Mouse (Mus musculus) lung, embryonic 15.5 days (tissue): ENCODE measurements around the gene Taok3. TPM values are rescaled to one million over a fixed set of nuclear protein-coding genes. Genes with fewer than 3 reads are reported as not detected.
A peak's percentile ranks its signal among the peaks of the same experiment; 100 is the strongest.
"Not testable (repeated sequence)": the region's sequence is repeated elsewhere in the genome, so short reads cannot be mapped to it uniquely, and the experiment has no call there.

Experiments used
- ATAC-seq: fragments of 200-750 bp; cut with Nextera tagmentation; 2 replicates; pipeline ENCODE4 v1.8.0; 2017; ENCODE audit warnings: moderate number of reproducible peaks, borderline replicate concordance; ENCODE audit not compliant: low FRiP score, low TSS enrichment; ENCODE audit errors: extremely low read depth
- H3K27ac ChIP-seq: fragments of 300-500 bp; sonication (generic); 2 replicates; pipeline ENCODE4 v1.5.1; 2015; ENCODE audit warnings: moderate library complexity, mild to moderate bottlenecking, inconsistent platforms
- H3K27me3 ChIP-seq: fragments of 300-500 bp; sonication (generic); 2 replicates; pipeline ENCODE4 v1.6.1; 2015; ENCODE audit warnings: inconsistent platforms
- H3K36me3 ChIP-seq: fragments of 300-500 bp; sonication (generic); 2 replicates; pipeline ENCODE4 v1.6.1; 2015; ENCODE audit warnings: inconsistent platforms
- H3K4me1 ChIP-seq: fragments of 300-500 bp; sonication (generic); 2 replicates; pipeline ENCODE4 v1.6.1; 2015; ENCODE audit warnings: inconsistent platforms
- H3K4me2 ChIP-seq: fragments of 300-500 bp; sonication (generic); 2 replicates; pipeline ENCODE4 v1.6.1; 2015; ENCODE audit warnings: inconsistent platforms, mild to moderate bottlenecking, moderate library complexity
- H3K4me3 ChIP-seq: fragments of 300-500 bp; sonication (generic); 2 replicates; pipeline ENCODE4 v1.5.1; 2015; ENCODE audit warnings: mild to moderate bottlenecking, inconsistent platforms
- H3K9ac ChIP-seq: fragments of 300-500 bp; sonication (generic); 2 replicates; pipeline ENCODE4 v1.6.1; 2015; ENCODE audit warnings: inconsistent platforms
- H3K9me3 ChIP-seq: fragments of 300-500 bp; sonication (generic); 2 replicates; pipeline ENCODE4 v1.6.1; 2016; ENCODE audit warnings: inconsistent platforms
- WGBS: fragments of 180-500 bp; shearing (Covaris S2); methylation state at CpG from one replicate; pipeline ENCODE4 v1.1.7; 2015; 5-methylcytosine and 5-hydroxymethylcytosine counted together
- polyA plus RNA-seq: library from polyadenylated mRNA; unstranded; fragments of >200 nt; fragmentation: Nextera tagmentation; extraction: Ambion mirVana; gene quantifications from 2 replicates; pipeline ENCODE4 v1.2.1, GENCODE M21; 2015

Gene Taok3
- polyA plus RNA-seq, 1 experiment from 2014 or later: 27.3 TPM

DNA sequence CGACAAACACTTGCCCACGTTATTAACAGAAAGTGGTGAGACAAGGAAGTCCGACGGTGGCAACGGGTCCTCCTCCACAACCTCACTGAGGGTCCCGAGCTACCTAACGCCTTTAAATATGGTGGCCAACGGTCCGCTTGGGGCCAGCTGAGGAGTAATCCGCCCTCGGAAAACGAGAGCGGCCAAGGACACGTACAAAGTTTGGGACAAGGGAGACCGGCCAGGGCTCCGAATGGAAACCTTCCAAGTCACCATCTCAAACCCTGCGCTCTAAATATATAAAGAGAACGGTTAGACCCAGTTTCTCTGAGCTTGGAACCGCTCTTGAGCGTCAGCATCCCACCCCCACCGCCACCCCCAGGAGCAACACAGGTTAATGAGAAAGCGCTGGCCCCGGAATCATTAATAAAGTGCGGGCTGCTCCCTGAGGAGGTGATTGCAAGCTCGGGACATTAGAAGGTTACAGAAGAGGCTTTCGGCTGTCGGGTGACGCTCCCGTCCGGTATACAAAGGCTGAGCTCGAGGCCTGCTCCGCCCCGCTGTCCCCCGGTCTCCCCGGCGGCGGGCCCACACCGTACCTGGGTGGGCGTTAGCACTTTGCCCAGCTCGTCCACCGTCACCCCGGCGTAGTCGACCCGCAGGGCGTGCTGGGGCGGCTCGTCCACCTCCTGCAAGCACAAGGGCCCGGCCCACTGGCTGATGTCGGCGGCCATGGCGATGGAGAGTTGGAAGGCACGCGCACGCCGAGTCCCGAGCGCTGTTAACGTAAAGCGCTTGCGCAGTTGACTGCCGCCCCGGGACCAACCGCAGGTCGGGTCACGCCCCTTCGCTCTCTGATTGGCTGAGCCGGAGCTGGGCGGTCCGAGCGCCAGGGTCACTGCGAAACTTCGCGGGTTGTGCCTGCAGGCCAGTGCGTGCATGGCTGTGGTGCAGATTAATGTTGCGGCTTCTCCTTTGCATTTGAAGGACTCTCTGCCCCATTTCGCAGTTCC lies 167.2 kb downstream of the Taok3 start, which contains the start of gene Pebp1:
TSS of gene Pebp1 (minus strand) at position 795 of the 992 bp plus-strand sequence.
- peak within 1 kb of the TSS; percentile 88 for H3K4me3 ChIP-seq
- H3K27me3 ChIP-seq: no peaks in the 10 kb centered on the region
- H3K4me2 ChIP-seq: peak within 1 kb of the TSS; percentile 79
- under 1% methylated on average over 77 of the region's 77 CpGs for WGBS
- H3K36me3 ChIP-seq: peaks cover 15% of the 10 kb centered on the region; the same call in 1 of the 2 replicates
- peaks cover 26% of the 10 kb centered on the region for H3K4me1 ChIP-seq
- peak within 1 kb of the TSS; percentile 73 for H3K27ac ChIP-seq
- peak within 1 kb of the TSS; percentile 84 for H3K9ac ChIP-seq
- peak; percentile 97 for ATAC-seq
- no peaks in the 10 kb centered on the region for H3K9me3 ChIP-seq

DNA sequence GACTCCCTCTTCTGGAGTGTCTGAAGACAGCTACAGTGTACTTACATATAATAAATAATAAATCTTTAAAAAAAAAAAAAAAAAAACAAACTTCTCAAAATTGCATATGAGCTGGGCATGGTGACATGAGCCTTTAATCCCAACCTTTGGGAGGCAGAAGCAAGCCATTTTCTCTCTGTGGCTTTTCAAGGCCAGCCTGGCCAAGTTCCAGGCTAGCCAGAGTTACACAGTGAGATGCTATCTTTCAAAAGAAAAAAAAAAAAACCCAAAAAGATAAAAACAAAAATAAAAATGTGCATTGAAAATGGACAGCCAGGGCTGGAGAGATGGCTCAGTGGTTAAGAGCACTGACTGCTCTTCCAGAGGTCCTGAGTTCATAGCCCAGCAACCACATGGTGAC lies 169.7 kb downstream of the Taok3 start:
- no peak overlapping the region for H3K4me2 ChIP-seq
- peaks cover 25% of the 10 kb centered on the region for H3K4me1 ChIP-seq
- no peak for ATAC-seq
- H3K27me3 ChIP-seq: no peaks in the 10 kb centered on the region
- no peak overlapping the region for H3K4me3 ChIP-seq
- no peaks in the 10 kb centered on the region for H3K9me3 ChIP-seq
- H3K9ac ChIP-seq: no peak overlapping the region
- peaks cover 7% of the 10 kb centered on the region; the same call in 1 of the 2 replicates for H3K36me3 ChIP-seq
- no peak overlapping the region for H3K27ac ChIP-seq

DNA sequence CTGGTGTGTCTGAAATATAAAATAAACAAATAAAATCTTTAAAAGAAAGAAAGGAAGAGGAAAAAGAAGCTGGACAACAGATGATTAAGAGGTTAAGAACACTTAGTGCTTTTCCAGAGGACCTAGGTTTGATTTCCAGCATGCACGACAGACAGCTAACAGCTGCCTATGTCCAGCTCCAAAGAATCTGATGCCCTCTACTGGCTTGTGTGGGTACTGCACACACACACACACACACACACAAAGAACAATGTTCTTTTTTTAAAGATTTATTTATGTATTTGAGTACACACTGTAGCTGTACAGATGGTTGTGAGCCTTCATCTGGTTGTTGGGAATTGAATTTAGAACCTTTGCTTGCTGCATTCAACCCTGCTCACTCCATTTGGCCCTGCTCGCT lies 170.2 kb downstream of the Taok3 start:
- Histone ChIP-seq H3K4me1 (peaks cover 20% of the 10 kb centered on the region), H3K4me2 (no peak overlapping the region), H3K9me3 (no peaks in the 10 kb centered on the region), H3K9ac (no peak overlapping the region), H3K27me3 (no peaks in the 10 kb centered on the region), H3K36me3 (peaks cover 3% of the 10 kb centered on the region; the same call in 1 of the 2 replicates), H3K27ac (no peak overlapping the region), H3K4me3 (no peak overlapping the region)
- WGBS: 95% methylated on average over 2 of the region's 2 CpGs
- ATAC-seq: no peak

DNA sequence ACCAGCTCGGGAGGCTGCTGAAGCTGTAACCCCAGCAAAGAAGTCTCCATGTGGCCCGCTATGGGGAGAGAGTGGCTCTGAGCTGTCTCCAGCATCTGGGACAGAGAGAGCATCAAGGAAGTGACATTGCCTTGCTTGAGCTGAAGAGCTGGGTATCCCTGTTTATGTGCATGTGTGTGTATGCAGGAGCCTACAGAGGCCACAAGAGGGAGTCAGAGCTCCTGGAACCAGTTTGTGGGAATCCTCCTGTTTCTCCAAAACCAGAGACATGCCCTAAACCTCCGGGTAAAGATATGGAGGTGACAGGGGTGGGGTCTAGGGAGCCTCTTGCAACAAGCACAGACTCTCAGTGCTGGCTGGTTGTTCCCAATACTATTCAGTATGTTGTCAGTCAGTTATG lies 171.4 kb downstream of the Taok3 start:
- Histone ChIP-seq H3K9ac (no peak overlapping the region), H3K4me1 (peaks cover 10% of the 10 kb centered on the region), H3K27ac (no peak overlapping the region), H3K27me3 (no peaks in the 10 kb centered on the region), H3K4me3 (no peak overlapping the region), H3K9me3 (no peaks in the 10 kb centered on the region), H3K4me2 (no peak overlapping the region), H3K36me3 (no peaks in the 10 kb centered on the region)
- 80% methylated on average over 3 of the region's 3 CpGs for WGBS
- ATAC-seq: no peak

DNA sequence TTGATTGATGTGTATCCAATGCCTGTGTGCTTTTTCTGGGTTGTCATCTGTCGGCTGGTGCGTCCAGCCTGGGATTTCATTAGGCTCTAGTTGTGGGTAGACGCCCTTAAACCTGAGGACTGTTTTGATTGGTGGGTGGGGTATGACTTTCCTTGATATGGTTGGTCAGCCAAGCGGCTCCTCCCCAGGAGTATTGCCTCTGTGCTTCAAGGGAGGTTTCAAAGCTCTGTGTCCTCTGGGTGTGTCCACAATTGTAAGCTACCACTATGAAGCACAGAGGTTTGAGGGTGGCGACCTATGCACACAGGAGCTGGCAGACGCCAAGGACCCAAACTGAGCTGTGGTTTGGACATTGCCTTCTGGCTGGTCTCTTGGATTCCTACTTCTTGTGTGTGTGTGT lies 172.6 kb downstream of the Taok3 start:
- Histone ChIP-seq H3K9ac (no peak overlapping the region), H3K27me3 (no peaks in the 10 kb centered on the region), H3K27ac (no peak overlapping the region), H3K9me3 (no peaks in the 10 kb centered on the region), H3K36me3 (no peaks in the 10 kb centered on the region), H3K4me3 (no peak overlapping the region), H3K4me2 (no peak overlapping the region), H3K4me1 (peaks cover 6% of the 10 kb centered on the region)
- no peak for ATAC-seq
- WGBS: 73% methylated on average over 6 of the region's 6 CpGs

DNA sequence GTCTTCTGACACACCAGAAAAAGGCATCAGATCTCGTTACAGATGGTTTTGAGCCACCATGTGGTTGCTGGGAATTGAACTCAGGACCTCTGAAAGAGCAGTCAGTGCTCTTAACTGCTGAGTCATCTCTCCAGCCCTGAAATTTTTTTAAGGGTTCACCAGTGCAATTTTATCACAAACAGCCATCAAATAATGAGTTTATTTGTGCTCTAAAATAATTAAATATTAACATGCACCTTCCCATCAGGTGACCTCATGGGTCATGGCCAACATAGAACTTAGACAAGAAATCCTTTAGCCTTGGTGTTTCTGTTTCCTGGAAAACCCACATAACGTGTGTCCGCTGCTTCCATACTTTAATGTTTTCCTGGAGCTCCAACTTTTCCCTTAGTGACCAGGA lies 173.8 kb downstream of the Taok3 start:
- 78% methylated on average over 3 of the region's 3 CpGs for WGBS

DNA sequence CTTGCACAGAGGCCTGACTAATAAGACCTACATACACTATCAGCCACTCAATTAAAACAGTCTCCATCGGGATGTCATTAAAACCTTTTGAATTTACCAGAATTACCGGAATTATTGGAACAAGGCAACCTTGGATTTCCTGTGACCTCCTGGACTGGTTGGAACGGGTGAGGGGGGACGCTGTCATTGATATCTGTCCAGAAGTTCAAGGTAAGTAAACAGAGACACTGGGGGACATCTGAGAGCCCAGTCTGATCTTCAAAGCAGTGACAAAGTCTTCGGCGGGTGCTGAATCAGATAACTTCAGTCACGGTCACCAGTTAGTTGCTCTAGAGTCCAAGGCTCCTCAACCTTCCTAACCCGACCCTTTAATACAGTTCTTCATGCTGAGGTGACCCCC lies 175.1 kb downstream of the Taok3 start:
- H3K4me1 ChIP-seq: no peaks in the 10 kb centered on the region
- H3K27me3 ChIP-seq: no peaks in the 10 kb centered on the region
- no peak for ATAC-seq
- 88% methylated on average over 8 of the region's 8 CpGs for WGBS
- H3K27ac ChIP-seq: no peak overlapping the region
- no peak overlapping the region for H3K9ac ChIP-seq
- no peak overlapping the region for H3K4me3 ChIP-seq
- H3K36me3 ChIP-seq: no peaks in the 10 kb centered on the region
- no peak overlapping the region for H3K4me2 ChIP-seq
- no peaks in the 10 kb centered on the region for H3K9me3 ChIP-seq

More for the DNA sequence above, 173.8 kb downstream of the Taok3 start:
- not testable (repeated sequence) for ATAC-seq, H3K36me3 ChIP-seq, H3K4me1 ChIP-seq, H3K4me2 ChIP-seq, H3K27ac ChIP-seq, H3K4me3 ChIP-seq, H3K9me3 ChIP-seq, H3K9ac ChIP-seq, H3K27me3 ChIP-seq

DNA sequence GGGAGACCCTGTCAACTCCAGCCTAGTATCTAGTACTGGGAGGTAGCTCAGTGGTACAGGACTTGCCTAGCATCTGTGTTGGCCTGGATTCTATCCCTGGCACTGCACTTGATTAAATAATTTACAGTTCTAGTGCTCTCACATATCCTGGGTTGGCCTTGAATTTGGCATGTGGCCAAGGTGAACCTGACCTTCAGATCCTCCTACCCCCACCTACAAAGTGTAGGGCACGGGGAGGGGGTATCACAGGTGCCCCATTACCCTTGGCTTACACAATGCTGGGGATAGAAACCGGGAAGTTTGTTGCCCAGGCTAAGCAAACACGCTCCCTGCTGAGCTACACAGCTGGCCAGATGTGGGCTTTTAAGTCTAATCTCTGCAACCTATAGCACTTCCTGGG lies 183.0 kb downstream of the Taok3 start:
- ATAC-seq: peak; percentile 39; the same call in 1 of the 2 replicates

DNA sequence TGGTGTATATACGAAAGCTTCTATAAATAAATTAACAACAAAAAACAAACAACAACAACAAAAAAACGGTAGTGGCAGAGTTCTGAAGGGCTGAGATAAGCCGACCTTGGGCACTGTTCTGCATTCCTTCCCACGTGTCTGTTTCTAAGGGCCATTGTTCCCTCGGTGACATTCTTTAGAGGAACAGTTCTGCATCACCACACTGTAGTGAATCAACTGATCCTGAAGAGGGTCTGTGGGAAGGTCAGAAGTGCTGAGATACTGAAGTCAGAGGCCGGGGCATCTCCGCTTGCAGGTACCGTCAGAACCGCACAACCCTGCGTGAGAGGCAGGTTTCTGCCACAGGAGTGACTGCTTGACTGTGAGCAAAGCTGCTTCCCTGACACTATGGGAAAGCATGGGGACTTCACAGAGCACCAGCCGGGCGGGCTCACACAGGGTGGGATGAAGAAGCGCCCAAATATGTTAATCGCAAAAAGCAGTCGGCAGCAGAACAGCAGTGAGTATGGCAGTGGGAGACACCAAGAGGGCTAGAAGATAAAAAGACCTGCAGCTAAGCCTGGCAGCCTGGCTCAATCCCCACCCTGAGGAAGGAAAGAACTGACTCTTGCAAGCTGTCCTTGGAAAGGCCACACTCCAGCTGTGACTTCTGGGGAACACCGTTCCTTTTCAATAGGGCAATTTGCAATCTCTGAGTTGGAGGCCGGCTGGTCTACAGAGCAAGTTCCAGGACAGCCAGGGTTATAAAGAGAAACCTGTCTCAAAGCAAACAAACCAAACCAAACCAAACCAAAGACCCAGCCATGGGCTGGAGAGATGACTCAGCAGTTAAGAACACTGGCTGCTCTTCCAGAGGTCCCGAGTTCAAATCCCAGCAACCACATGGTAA lies 184.0 kb downstream of the Taok3 start:
- Histone ChIP-seq H3K4me3 (no peak overlapping the region), H3K9ac (no peak overlapping the region), H3K27ac (no peak overlapping the region), H3K9me3 (no peaks in the 10 kb centered on the region), H3K4me2 (no peak overlapping the region), H3K36me3 (no peaks in the 10 kb centered on the region), H3K4me1 (no peaks in the 10 kb centered on the region), H3K27me3 (no peaks in the 10 kb centered on the region)
- no peak for ATAC-seq
- 52% methylated on average over 18 of the region's 18 CpGs for WGBS

More for the DNA sequence above, 183.0 kb downstream of the Taok3 start:
- WGBS: 41% methylated on average over 3 of the region's 3 CpGs
- Histone ChIP-seq H3K4me1 (no peaks in the 10 kb centered on the region), H3K27me3 (no peaks in the 10 kb centered on the region), H3K4me3 (no peak overlapping the region), H3K27ac (no peak overlapping the region), H3K9me3 (no peaks in the 10 kb centered on the region), H3K4me2 (no peak overlapping the region), H3K9ac (no peak overlapping the region), H3K36me3 (no peaks in the 10 kb centered on the region)

DNA sequence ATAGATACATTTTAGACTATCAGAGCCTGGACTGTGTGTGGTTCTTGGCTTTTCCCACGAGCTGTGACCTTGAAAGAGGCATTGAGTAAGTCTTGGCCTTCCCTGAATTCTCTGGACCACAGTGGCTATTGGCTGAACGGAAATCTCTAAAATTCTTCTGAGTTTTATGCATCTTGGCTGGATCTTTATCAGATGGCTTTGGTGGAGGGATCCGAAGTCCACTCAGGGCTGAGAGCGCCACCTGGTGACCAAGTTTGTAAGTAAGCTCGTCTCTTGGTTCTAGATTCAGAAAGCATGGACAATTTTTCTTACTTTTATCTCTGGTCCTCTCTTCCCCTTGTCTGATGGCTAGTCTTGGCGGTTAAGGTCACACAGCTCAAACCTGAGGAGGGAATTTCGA lies 185.0 kb downstream of the Taok3 start:
- Histone ChIP-seq H3K9me3 (no peaks in the 10 kb centered on the region), H3K36me3 (no peaks in the 10 kb centered on the region), H3K4me3 (no peak overlapping the region), H3K9ac (no peak overlapping the region), H3K27me3 (no peaks in the 10 kb centered on the region), H3K4me2 (no peak overlapping the region), H3K27ac (no peak overlapping the region), H3K4me1 (no peaks in the 10 kb centered on the region)
- ATAC-seq: no peak
- WGBS: 65% methylated on average over 7 of the region's 7 CpGs

DNA sequence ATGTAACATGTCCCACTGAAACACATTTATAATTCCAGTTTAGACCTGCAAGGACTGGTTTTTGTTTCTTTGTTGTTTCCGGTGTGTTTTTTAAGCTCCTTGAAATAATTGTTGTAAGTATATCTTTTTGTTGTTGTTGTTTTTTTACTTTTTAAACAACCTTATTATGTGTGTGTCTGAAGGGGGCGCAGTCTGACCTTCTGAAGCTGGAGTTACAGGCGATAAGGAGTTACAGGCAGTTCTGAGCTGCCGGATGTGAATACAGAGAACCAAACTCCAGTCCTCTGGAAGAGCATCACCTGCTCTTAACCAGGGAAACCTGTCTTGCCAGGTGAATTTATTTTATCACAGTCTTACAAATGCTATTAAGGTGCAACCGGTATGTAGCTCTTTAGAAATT lies 185.8 kb downstream of the Taok3 start:
- 86% methylated on average over 5 of the region's 5 CpGs for WGBS
- Histone ChIP-seq H3K36me3 (no peaks in the 10 kb centered on the region), H3K27ac (no peak overlapping the region), H3K4me1 (no peaks in the 10 kb centered on the region), H3K9ac (no peak overlapping the region), H3K27me3 (no peaks in the 10 kb centered on the region), H3K4me3 (no peak overlapping the region), H3K4me2 (no peak overlapping the region), H3K9me3 (no peaks in the 10 kb centered on the region)
- ATAC-seq: no peak

DNA sequence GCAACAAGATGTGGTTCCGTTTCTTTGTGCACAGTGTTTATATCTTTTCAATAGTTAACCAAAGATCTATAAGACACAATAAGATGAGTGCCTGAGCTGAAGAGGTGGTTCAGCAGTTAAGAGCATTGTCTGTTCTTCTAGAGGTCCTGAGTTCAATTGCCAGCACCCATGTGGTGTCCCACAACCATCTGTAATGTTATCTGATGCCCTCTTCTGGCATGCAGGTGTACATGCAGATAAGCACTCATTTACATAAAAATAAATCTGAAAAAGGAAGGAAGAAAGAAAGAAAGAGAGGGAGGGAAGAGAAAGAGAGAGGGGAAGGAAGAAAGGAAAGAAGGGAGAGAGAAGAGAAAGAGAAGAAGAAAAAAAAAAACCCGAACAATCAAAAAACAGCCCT lies 186.9 kb downstream of the Taok3 start:
- no peak for ATAC-seq
- WGBS: 96% methylated on average over 2 of the region's 2 CpGs
- H3K4me1 ChIP-seq: no peaks in the 10 kb centered on the region
- H3K9me3 ChIP-seq: no peaks in the 10 kb centered on the region
- H3K27me3 ChIP-seq: no peaks in the 10 kb centered on the region
- no peak overlapping the region for H3K27ac ChIP-seq
- no peaks in the 10 kb centered on the region for H3K36me3 ChIP-seq
- H3K9ac ChIP-seq: no peak overlapping the region
- H3K4me3 ChIP-seq: no peak overlapping the region
- H3K4me2 ChIP-seq: no peak overlapping the region
